Mouse (Mus musculus): Measurements from ENCODE around the gene Mrps11. TPM values are rescaled to one million over a fixed set of nuclear protein-coding genes. Genes with fewer than 3 reads are reported as not detected.

The Mrps11 gene
- 10 to 100 TPM; 32.7 to 39.8 TPM for total RNA-seq (2021)

DNA sequence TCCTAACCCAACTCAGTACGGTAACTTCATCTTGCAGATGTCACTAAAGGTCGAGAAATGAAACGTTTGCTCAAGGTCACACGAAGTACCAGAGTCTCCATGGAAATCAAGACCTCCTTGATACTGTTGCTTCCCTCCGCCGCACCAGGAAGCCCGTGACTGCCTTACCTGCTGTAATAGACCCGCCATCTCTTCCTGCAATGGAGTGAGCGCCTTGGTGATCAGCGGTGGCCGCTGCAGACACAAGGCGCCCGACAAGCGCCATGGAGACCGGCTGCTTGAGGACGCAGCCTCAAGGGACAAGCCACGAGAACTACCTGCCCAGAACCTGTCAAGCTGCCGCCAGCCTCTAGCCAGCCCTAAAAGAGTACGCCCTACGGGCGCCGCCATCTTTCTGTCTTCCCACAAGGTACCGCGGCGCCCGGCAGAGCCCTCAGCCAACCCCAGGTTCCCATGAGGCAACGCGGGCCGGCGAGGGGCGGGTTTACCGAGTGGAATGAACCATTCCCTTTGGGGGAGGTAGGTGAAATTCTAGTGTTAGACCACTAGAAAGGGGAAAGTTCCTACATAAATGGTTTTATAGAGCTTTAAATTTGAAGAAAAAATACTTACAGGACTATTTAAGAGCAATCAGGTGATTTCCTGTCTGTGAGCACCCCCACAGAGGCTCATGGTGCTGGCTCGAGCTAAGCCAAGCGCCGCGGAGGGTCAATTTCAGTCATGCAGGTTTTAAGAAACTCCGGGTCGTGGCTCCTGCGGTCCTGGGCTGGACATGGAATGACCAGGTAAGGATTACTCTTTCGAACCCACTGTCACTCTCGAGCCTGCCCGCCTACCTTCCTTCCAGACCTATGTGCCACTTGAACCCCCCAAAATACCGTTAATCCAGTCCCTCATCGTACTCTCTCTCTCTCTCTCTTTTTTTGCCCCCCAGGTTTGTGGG is at the start of gene Mrps11, which contains the start of gene Mrpl46:
Gene Mrps11, plus strand, starts transcription at position 481 of the 943 bp plus-strand sequence.
Gene Mrpl46, minus strand, starts transcription at position 893 of the 943 bp plus-strand sequence.
- peak; percentile 67 to 80 for DNase-seq (ENCODE audit: extremely low spot score in 1 of 2, low spot score in 1 of 2)

DNA sequence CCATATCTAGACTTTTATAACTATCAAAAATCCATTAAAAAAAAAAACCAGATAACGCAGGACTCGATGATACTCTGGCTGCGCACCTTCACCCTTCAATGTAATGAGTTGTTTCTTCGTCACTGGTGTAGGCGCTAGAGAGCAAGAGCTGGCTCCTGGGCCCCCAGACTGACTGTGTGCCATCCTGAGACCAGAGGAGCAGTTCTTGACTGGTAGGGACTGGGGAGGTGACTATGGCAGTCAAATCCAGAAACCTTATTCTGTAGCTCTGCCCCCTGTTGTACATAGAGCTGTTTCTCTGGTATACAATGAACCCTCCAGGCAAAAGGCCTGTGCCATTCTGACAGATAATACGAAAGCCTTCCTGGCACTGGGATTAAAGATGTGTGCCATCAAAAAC is 45.7 kb upstream of the Mrps11 start:
- DNase-seq (ENCODE audit: extremely low spot score in 1 of 2, low spot score in 1 of 2), result no peak

DNA sequence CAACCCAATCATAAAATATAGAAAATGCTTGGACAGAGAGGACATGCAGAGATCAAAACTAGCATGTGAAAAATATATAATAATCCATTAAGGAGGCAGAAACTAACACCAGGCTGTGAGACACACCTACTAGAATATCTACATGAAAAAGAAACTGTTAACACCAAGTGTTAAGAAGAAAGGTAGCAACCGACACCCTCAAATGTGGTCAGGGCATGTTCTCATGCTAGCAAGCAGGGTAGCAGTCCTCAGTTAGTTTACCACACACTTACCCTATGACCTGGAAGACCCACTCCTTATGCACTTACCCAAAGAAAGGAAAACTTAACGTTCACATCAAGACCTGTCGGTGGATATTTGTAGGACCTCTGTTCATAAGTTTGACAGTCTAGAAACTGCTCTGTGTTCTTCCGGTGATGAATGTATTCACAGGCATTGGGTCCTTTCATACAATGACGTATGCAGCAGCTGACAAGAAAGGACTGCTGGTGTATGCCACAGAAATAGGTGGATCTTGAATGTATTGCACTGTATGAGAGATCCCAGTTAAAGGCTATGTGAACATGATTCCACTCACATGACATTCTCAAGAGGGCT is 45.2 kb upstream of the Mrps11 start, which contains the start of gene Ntrk3:
Gene Ntrk3, minus strand, starts transcription at position 399 of the 597 bp plus-strand sequence.
- no peak for DNase-seq (ENCODE audit: extremely low spot score in 1 of 2, low spot score in 1 of 2)

DNA sequence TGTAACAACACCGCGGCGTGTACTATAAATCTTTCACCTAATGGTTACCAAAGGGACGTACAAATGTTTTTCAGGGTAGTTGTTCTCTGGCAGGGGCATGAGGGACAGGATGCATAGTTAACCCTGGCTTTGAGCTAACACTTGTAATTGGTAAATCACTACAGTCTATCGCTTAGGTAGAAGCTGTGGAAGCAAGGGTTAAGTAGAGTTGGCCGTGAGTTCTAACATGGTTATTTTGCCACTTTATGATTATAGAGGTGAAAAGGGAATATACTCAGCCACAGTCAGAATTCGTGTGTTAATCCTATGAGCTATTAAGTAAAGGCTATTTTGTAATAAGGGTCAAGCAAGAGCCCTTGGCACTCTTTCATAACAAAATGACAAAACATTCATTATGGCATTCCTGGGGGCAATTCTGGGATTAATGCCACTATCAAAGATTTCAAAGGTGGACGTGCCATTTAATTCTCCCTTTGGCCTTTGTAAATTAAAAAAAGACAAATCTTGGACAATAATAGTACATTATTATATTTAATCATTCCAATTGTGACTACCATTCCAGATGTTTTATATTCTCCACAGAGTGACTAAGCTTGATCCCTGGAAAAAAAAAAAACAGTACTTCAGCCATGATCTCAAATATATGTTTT is 43.4 kb upstream of the Mrps11 start:
- DNase-seq (ENCODE audit: extremely low spot score in 1 of 2, low spot score in 1 of 2), result no peak

DNA sequence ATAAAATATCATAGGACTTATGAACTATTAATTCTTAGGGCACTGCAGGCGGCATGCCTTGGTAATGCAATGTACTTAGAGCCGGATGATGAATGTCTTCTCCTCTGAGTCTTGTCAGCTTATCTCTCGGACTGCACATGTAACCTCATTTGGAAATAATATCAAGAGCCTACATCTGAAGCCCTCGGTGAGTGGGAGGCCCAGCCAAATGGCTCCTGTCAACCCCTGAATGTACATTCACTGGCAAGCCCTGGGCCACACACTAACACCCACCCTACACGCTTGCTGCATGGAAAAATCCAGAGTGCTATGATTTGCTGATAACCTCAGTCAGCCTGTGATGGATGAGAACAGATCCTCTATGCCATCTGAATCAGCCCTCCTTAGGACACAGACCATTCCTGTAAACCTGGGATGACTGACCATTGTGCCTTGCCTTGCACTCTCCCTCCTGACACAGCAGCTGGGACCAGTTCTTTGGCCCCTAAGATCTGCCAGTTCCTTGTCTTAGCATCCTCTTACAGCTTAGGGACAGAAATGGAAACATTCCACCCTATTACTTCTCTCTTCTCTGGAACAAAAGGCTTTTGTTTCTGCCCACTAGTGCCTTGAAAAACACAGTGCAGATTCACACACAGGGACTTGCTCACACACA is 39.1 kb upstream of the Mrps11 start:
- no peak for DNase-seq (ENCODE audit: extremely low spot score in 1 of 2, low spot score in 1 of 2)

GRCm38 (mm10) chr7:78752961-78753360 is 30.0 kb upstream of the Mrps11 start:
- no peak for DNase-seq (ENCODE audit: extremely low spot score in 1 of 2, low spot score in 1 of 2)

- DNase-seq (ENCODE audit: extremely low spot score in 1 of 2, low spot score in 1 of 2), result no peak
Measured at GRCm38 (mm10) chr7:78753752-78754457, 29.0 kb upstream of the Mrps11 start.

DNA sequence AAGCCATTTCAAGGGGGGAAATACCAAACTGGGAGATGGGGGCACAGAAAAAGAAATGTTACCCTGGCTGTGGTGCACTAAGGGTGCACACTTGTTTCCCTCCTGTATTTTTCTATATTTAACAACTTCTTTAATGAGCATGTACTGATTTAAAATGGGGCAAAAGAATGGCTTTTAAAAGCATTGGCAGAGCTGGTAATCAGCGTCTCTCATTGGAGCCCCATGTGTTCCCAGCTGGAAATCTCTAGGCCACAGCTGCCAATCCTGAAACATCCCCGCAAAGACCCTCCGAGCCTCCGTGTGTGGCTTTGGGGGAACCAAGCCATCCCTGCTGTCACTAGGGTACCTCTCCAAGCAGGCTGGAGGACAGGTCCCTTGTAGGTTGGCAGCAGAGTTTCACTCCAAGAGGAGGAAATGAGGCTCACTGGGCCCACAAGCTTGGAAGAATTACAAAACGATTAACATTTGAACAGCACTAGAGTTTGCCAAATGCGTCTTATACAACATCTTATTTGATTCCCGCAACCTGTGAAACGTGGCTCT is 28.4 kb upstream of the Mrps11 start:
- DNase-seq (ENCODE audit: extremely low spot score in 1 of 2, low spot score in 1 of 2), result peak; percentile 13 to 18

DNA sequence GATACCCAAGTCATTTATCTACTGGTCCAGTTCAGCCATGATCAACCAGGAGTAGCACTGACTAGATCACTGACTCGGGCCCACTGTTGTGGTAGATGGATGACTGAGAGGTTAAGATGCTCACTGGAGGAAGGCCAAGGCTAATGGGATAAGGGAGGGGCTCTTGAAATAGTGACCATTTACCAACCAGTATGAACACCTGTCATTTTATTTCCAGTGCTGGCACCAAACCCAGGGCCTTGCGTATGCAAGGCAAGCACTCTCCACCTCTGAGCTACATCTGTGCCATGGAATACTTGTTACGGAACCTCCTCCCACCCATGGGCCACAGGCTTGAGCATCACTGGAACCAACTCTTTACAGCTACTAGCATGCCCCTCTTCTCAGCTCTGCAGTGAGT is 19.1 kb upstream of the Mrps11 start:
- no peak for DNase-seq (ENCODE audit: extremely low spot score in 1 of 2, low spot score in 1 of 2)

DNA sequence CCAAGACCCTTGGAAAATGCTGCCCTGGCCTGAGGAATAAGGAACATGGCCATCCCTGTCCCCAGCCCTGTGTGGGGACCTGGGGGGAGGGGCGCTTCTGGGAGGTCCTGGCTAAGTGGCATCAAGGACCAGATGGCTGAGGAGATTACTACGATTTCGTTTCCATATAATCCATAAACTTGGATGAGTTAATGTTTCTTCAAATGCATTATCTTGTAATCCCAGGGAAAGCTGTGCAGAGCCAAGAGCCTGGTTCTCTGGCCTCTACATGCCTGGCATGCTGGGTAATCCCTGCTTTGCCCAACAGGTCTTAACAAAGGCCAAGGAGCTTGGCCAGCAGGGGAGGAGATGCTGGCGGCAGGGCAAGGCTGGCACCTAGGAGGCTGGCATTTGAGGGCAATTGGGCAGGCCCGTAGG is 17.7 kb upstream of the Mrps11 start:
- no peak for DNase-seq (ENCODE audit: extremely low spot score in 1 of 2, low spot score in 1 of 2)

GRCm38 (mm10) chr7:78766019-78766683 is 16.8 kb upstream of the Mrps11 start:
- DNase-seq (ENCODE audit: extremely low spot score in 1 of 2, low spot score in 1 of 2), result peak; percentile 91 to 97

DNA sequence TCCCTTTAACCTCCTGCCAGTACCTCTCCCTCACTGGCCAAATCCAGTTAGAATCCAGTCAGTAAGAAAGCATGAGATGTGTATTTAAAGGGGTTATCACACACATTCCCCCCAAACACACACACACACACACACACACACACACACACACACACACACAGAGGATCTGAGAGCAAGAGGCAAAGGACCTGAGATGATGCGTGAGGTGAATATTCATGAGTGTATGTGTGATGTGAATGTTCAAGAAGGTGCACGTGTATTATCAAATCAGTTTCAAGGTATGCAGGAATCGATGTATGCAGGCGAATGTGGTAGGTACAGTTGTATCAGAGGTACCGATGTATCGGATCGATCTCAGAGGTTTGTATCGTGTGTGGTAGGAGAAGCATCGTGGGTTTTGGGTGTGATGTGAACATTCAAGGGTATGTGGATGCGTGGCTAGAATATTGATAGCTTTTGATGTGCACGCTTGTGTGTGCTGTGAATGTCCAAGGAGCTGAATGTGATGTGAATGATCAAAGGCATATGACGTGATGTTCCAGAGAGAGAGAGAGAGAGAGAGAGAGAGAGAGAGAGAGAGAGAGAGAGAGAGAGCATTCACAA is 14.9 kb upstream of the Mrps11 start:
- no peak for DNase-seq (ENCODE audit: extremely low spot score in 1 of 2, low spot score in 1 of 2)

DNA sequence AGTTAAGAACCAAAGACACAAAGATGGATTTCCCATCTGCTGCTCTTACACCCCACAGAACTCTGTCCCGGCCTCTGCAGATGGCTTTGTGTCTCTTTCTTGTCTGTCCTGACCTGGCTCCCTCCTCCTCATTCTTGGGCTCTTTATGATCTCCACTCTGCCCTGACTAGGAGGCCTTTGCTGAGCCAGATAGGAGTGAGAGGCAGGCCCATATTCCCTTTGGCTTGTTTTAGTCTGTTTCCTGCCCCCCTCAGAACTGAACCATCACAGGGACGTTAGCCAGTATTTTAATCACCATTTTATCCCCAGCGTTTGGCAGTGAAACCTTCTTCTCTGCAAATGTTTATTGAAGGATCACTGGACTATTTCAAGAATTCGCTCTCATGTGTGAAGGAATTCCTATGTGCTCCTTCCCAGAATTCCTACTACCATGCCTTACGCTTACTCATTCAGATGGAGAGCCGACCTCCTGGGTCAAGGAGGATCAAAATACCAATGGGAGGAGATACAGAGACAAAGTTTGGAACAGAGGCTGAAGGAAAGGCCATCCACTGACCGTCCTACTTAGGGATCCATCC is 13.8 kb upstream of the Mrps11 start:
- DNase-seq (ENCODE audit: extremely low spot score in 1 of 2, low spot score in 1 of 2), result no peak

GRCm38 (mm10) chr7:78770936-78771335 is 12.0 kb upstream of the Mrps11 start:
- no peak for DNase-seq (ENCODE audit: extremely low spot score in 1 of 2, low spot score in 1 of 2)

GRCm38 (mm10) chr7:78778741-78779140 is 4.2 kb upstream of the Mrps11 start:
- DNase-seq (ENCODE audit: extremely low spot score in 1 of 2, low spot score in 1 of 2), result no peak

DNA sequence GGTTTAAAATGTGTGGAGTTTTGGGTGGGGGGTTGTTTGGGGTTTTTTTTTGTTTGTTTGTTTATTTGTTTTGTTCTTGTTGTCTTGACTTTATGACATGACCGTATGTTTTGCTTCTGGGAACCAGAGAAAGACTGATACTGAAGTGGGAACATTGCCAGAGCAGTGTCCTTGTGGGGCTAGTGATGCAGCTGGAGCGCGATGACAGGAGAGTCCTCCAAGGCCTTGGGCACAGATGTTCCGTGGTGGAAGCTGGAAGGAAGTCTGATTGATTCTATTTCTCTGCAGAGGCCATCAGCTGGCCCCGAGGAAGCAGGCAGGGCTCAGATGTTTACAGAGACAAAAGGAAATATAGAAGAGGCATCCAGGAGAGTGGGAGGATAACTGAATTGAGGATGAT is 3.0 kb downstream of the Mrps11 start:
- no peak for DNase-seq (ENCODE audit: extremely low spot score in 1 of 2, low spot score in 1 of 2)

GRCm38 (mm10) chr7:78787793-78788380 is 5.0 kb downstream of the Mrps11 start:
- peak in 1 of 2 experiments; percentile 25 for DNase-seq (ENCODE audit: extremely low spot score in 1 of 2, low spot score in 1 of 2)
